Mouse (Mus musculus): ENCODE results near the gene Prkg1.

Gene Prkg1

GRCm38 (mm10) chr19:31026797-31027196 is 738.0 kb downstream of the Prkg1 start:
- DNase-seq, result no peak

DNA sequence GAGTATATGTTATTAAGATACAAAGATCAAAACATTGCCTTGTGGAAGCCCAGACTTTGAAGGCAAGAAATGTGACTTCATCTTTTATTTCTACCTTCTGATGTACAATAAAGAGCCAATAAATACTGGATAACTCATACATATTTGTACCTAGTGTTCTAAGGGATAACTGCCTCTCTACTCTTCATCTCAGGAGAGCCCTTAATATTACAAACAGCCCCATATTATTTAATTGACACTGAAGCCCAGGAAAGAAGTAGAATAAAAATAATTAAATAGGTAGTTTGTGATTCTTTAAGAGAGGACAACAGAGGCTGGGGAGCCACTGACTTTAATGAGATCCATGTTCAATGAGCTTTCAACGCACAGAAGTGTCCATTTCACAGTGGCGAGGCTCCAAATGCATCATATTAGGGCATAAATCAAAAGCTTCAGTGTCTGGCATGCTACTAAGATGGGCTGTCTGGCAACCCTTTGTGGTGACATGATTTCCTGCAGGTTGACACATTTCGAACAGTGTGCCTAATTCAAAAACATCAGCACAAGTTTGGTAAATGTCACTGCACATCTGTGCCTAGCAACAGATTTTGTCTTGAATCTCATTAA is 753.2 kb downstream of the Prkg1 start:
- no peak for DNase-seq

DNA sequence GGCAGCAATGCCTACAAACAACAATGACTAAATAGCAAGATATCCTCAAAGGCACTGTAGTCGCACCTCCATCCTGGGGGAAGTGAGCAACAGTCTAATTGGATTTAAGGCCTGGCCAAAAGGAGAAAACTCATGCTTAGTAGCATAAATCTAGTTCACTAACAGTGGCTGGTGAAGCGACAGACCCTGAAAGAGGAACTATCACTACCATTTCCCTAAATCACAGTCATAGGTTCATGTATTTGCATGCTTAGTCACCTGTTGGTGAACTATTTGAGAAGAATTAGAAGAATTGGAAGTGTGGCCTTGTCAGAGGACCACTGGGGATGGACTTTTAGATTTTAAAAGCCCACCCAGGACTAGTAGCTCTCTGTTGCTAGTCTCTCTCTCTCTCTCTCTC is 766.3 kb downstream of the Prkg1 start:
- no peak for DNase-seq

DNA sequence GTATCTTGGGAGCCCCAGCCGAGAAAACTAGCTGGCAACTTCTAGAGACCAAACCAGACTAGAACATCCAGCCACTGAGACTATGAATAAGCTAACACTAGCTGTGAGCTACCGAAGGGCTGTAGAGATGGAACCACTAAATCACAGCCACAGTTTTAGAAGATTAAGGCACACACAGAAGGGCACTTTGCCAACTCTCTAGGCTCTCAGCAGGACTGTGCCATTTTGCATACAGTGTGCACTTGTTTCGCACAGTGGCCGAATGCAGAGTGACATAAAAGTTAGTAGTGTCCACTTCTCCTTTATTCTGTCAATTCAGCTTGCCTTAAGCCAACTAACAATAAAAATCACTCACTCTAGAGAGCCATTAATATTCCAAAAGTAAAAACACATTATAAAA is 774.4 kb downstream of the Prkg1 start:
- no peak for DNase-seq

DNA sequence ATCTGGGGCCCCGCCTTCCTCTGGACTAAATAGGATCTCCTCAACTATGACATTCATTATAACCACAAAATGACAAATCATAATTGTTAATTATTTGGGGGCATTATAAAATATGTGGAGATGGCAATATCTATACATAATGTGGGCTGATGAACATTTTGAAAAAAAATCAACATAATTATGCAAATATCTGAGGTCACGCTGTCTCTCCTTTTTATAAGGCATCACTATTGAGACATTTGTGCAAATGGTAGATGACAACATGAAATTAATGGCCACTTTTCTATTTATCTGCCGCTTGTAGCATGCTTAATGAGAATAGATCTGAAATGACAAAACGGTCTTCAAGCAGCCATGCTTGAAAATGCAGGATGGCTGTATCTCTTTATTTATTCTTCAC is 782.4 kb downstream of the Prkg1 start:
- DNase-seq, result no peak

DNA sequence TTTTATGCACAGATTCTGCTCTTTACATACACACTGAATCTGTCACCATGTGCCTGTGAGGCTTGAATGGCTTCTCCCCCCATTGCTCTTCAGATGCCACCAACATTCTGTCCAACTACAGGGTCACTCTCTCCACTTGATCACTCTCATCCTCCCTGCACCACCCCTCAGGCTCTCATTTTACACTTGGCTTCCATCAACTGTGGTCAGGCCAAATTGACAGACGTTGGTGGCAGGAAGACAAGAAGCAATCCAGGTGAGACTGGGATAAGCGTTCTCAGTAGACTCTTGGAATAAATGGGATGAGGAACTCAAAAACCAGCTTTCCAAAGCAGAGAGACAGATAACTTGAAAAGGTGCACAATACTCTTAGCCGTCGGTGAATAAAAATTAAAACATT is 786.7 kb downstream of the Prkg1 start:
- DNase-seq, result no peak

- no peak for DNase-seq
Measured at GRCm38 (mm10) chr19:30950610-30951009, 814.2 kb downstream of the Prkg1 start.

DNA sequence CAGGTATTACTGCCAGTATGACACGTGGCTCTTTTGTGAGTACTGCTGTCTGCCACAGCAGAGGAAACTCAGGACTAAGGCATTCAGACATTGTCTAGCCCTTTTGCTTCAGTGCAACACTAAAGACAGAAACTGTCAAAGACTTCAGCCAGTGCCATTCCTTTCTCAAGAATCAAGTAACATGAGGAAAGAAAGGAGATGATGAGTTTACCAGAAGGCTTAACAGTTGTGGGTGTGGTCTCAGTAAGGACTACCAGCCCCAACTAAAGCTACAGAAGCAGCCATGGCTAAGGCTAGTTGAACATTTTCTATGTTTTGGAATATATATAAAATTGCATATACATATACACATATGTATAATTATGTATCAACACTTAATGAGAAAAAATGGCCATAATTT is 816.6 kb downstream of the Prkg1 start:
- no peak for DNase-seq

- DNase-seq, result no peak
Measured at GRCm38 (mm10) chr19:30942369-30942992, 822.4 kb downstream of the Prkg1 start.

GRCm38 (mm10) chr19:30938058-30938457 is 826.8 kb downstream of the Prkg1 start:
- DNase-seq, result no peak

- no peak for DNase-seq
Measured at GRCm38 (mm10) chr19:30931469-30932192, 833.2 kb downstream of the Prkg1 start.

DNA sequence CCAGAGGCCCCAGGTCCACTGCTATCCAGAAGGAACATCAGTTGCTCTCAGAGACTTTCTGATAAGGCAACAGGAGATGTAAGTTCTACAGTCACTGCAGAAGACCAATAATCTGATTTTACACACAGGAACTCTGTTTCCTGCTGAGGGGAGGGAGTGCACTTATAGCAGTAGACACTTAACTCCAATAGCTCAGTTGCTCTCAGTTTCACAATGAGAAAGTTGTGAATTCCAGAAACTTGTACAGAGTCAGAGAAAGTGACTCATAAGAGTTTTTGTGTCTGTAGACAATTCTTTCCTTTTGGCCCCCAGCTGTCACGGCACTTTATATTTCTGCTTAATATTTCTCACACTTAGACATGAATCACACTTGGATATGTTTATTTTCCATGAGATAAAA is 840.8 kb downstream of the Prkg1 start:
- DNase-seq, result no peak

- no peak for DNase-seq
Measured at GRCm38 (mm10) chr19:30902290-30902689, 862.5 kb downstream of the Prkg1 start.

- no peak for DNase-seq
Measured at GRCm38 (mm10) chr19:30901025-30901424, 863.8 kb downstream of the Prkg1 start.

- no peak for DNase-seq
Measured at GRCm38 (mm10) chr19:30890377-30890776, 874.5 kb downstream of the Prkg1 start.

DNA sequence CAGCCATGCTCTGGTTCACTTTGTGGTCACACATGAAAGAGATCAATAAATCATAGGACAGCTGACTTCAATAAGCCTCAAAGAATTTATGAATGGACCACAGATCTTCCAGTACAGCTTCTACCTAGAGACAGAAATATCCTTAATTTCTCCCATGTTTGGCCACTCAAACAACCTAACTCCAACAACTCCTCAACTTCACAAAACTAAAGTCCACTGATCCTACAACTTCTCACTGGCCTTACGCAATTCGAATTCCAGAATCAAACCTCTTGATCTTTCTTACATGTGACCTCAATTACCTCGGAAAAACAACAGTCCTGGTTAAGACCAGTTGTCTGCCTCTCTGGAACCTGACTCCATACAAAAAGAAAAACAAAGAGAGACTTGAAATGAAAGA is 875.0 kb downstream of the Prkg1 start:
- no peak for DNase-seq

GRCm38 (mm10) chr19:30861441-30861840 is 903.4 kb downstream of the Prkg1 start:
- no peak for DNase-seq

GRCm38 (mm10) chr19:30851023-30851422 is 913.8 kb downstream of the Prkg1 start:
- DNase-seq, result no peak

- peak; percentile 6 for DNase-seq
Measured at GRCm38 (mm10) chr19:30844916-30845315, 919.9 kb downstream of the Prkg1 start.

- DNase-seq, result no peak
Measured at GRCm38 (mm10) chr19:30843637-30844036, 921.2 kb downstream of the Prkg1 start.

DNA sequence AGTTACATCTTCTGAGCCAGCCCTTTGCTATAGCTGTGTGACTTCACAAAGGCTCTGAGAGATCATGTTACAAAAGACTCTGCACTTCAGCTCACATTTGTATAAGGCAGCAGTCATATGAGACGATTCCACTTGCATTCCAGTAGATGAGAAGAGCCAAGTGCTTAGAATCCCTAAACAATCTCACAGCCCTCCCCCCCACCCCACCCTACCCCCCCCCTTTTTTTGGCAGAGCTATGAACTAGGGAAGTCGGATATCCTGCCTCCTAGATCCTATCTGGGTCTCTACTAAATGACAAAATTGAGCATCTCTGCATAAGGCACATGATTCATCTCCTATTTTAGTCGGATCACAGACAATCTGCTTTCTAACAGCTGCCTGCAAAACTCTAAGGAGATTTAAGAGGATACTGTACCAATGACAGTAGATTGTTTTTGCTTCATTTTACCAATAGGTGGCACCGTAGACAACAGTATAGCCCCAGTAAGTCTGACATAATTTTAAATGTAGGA is 921.7 kb downstream of the Prkg1 start:
- DNase-seq, result peak; percentile 68

- DNase-seq, result no peak
Measured at GRCm38 (mm10) chr19:30842640-30843039, 922.2 kb downstream of the Prkg1 start.

DNA sequence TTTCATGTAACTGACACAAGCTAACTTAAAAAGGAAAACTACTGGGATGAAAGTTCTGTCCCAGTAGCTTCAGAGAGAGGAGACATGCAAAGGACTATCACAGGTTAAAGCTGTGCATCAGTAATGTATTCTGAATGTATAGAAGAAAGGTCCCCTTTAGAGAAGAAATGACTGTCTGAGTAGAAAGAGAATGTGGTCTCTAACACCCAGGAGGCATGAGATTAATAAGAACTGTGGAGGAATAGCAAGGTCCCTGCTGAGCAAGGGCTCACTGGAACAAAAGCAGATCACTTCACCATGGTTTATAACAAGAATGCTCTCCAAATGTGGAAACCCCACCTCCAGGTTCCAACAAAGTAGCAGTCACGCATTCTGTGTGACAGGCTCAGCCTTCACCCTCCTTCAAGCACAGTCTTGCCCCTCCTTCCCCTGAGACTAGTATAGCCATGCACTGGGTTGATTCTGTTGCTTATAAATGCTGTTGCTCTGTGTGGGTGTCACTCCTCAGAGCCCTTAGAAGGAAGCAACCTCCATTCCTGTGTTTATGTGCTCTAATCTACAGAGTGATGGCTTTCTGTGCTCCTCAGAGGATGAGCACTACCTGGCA is 931.7 kb downstream of the Prkg1 start:
- no peak for DNase-seq
